Mouse (Mus musculus): ENCODE data around the gene Havcr2. TPM values are rescaled to one million over a fixed set of nuclear protein-coding genes. Genes with fewer than 3 reads are reported as not detected.

Gene Havcr2
- polyA plus RNA-seq, 1 experiment from 2014 or later = 0.25 TPM

DNA sequence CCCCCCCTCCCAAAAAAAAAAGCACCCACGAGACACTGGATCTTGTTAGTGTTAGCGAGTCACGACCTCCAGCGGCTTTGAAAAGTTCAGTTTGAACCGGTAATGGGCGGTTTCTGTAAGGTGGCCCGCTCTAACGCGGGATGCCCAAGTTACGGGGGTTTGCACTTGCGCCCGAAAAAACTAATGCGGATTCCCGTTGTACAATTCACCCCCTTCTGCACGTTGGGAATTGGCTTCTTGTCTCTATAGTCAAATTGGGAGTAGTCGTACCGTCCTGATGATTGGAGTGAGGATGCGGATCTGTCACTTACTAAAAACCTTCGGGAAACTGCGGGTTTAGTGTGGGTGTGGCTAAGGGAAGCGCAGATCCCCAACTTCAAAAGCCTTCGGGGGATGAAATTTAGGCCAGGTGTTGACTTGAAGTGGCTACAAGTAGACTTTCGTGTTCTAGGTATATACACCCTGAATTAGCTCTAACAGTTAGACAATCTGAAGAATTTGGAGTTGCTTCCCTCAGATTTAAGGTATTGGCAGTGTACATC lies 17.2 kb upstream of the Havcr2 start:
- Histone ChIP-seq H3K27me3 (no peaks in the 10 kb centered on the region), H3K9ac (peak overlapping the region; percentile 90), H3K27ac (peak overlapping the region; percentile 93; the same call in 1 of the 2 replicates), H3K4me3 (peak overlapping the region; percentile 95), H3K36me3 (peaks cover 18% of the 10 kb centered on the region), H3K4me1 (replicated peaks) (peaks cover 13% of the 10 kb centered on the region), H3K4me2 (peak overlapping the region; percentile 90), H3K9me3 (no peaks in the 10 kb centered on the region)
- WGBS = 2% methylated on average over 23 of the region's 23 CpGs
- no peak; the same call in 1 of the 2 replicates for ATAC-seq (ENCODE audit: low FRiP score)

DNA sequence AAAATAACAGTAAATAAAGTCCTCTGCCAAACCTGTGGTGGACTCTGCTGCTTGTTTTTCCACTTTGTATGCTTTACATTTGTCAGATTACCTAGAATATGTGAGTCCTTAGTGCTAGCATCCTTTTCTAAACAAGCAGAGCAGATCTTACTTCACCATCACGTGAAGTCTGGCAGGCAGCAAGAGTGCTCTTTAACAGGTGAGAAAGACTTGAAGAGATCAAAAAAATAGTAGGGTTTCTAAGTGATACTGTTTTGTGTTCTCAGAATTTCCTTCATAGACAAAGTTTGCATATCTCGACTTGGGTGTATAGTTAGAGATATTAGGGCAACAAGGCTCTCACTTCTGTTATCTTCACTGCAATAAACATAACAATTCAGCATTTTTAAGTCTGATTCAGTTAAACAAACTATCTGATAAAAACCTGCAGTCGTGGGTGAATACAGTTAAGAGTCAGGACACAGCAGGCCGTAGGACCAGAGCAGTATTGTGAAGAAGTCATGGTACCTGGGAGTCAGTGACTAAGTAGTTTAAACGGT lies 15.7 kb upstream of the Havcr2 start:
- no peak for ATAC-seq (ENCODE audit: low FRiP score)
- no peak overlapping the region for H3K4me3 ChIP-seq

DNA sequence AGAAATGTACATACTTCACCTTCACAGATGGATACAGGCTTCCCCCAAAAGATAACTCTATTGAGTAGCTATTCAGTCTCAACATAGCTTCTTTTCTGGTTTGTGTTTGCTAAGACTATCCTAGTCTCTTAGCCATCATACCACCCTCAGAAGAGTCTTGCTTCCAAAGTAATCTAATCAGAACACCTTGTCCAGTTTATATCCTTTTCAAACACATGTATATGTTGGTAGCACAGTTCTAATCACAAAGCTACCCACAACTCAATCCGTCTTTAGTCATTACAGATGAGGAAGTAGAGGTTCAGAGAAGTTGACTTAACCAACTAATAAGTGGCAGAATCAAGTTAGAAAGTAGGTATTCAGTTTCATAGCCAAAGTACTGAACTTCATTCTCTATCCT lies 13.0 kb upstream of the Havcr2 start:
- Histone ChIP-seq H3K4me3 (no peak overlapping the region), H3K4me1 (replicated peaks) (peaks cover 10% of the 10 kb centered on the region), H3K36me3 (peaks cover 36% of the 10 kb centered on the region), H3K9ac (no peak overlapping the region), H3K9me3 (no peaks in the 10 kb centered on the region), H3K4me2 (no peak overlapping the region), H3K27me3 (no peaks in the 10 kb centered on the region), H3K27ac (no peak overlapping the region)
- ATAC-seq (ENCODE audit: low FRiP score) = no peak
- 98% methylated on average over 1 of the region's 1 CpGs for WGBS

More for the DNA sequence above, 15.7 kb upstream of the Havcr2 start:
- Histone ChIP-seq H3K27me3 (no peaks in the 10 kb centered on the region), H3K9ac (no peak overlapping the region), H3K9me3 (no peaks in the 10 kb centered on the region), H3K36me3 (peaks cover 30% of the 10 kb centered on the region), H3K27ac (no peak overlapping the region), H3K4me2 (no peak overlapping the region), H3K4me1 (replicated peaks) (peaks cover 13% of the 10 kb centered on the region)
- WGBS = 95% methylated on average over 5 of the region's 5 CpGs

DNA sequence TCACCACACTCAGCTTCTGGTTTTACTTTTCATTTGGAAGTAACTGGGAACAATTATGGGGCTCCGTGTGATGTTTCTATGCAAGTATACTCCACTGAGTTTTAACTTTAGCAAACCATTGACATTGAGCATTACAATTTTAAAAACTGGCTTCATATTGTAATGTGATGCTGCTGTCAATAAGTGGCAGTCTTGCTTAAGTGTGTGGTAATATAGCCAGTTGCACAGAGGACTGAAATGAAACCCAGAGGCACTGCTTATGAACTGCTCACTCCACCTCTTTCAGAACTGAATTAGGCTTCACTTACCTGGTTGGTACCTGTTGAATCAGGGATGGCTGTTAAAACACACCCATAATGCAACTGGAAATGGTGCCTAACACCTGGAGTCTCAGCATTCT lies 11.6 kb upstream of the Havcr2 start:
- Histone ChIP-seq H3K9ac (no peak overlapping the region), H3K27ac (no peak overlapping the region), H3K4me3 (no peak overlapping the region), H3K27me3 (no peaks in the 10 kb centered on the region), H3K9me3 (no peaks in the 10 kb centered on the region), H3K4me1 (replicated peaks) (peaks cover 5% of the 10 kb centered on the region; the same call in 1 of the 2 replicates), H3K4me2 (no peak overlapping the region), H3K36me3 (peaks cover 36% of the 10 kb centered on the region)
- WGBS = 96% methylated on average over 1 of the region's 1 CpGs
- ATAC-seq (ENCODE audit: low FRiP score) = no peak

DNA sequence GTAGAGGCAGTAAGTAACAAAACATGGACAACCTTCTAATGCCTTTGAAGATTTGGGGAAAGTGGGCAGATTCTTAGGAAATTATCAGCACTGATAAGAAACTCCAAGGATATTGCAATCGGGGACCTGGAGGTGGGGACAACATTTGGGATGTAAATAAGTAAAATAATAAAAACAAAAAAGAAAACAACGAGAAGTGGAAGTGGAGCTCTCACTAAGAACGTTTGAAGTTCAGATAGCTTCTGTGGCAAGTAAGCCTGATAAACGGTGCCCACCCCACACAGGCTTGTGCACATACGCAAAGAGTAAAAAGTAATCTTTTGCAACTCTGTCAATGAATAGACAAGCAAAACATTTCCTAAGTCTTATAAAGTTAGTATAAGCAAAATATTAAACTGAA lies 10.8 kb upstream of the Havcr2 start:
- Histone ChIP-seq H3K9me3 (no peaks in the 10 kb centered on the region), H3K4me2 (no peak overlapping the region), H3K27me3 (no peaks in the 10 kb centered on the region), H3K4me3 (no peak overlapping the region), H3K36me3 (peaks cover 36% of the 10 kb centered on the region), H3K27ac (no peak overlapping the region), H3K9ac (no peak overlapping the region), H3K4me1 (replicated peaks) (peaks cover under 1% of the 10 kb centered on the region; the same call in 1 of the 2 replicates)
- WGBS = 93% methylated on average over 5 of the region's 5 CpGs
- ATAC-seq (ENCODE audit: low FRiP score) = no peak

DNA sequence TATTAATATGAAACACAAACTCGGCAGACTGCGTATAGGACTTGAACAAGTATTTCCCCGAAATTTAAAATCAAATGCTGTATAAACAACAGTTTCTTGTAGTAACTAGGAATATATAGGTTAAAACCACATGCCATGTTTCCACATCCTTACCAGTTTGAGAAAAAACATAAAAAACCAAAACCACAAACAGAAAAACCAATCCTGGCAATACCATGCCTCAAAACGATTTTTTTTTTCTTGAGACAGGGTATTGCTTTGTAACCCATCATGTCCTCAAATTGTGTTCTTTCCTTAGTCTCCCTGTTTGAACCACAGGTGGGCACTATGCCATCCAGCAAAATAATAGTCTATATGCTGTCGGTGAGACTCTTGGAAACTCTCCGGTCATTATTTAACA lies 8.6 kb upstream of the Havcr2 start:
- WGBS = 90% methylated on average over 6 of the region's 6 CpGs
- no peak for ATAC-seq (ENCODE audit: low FRiP score)

DNA sequence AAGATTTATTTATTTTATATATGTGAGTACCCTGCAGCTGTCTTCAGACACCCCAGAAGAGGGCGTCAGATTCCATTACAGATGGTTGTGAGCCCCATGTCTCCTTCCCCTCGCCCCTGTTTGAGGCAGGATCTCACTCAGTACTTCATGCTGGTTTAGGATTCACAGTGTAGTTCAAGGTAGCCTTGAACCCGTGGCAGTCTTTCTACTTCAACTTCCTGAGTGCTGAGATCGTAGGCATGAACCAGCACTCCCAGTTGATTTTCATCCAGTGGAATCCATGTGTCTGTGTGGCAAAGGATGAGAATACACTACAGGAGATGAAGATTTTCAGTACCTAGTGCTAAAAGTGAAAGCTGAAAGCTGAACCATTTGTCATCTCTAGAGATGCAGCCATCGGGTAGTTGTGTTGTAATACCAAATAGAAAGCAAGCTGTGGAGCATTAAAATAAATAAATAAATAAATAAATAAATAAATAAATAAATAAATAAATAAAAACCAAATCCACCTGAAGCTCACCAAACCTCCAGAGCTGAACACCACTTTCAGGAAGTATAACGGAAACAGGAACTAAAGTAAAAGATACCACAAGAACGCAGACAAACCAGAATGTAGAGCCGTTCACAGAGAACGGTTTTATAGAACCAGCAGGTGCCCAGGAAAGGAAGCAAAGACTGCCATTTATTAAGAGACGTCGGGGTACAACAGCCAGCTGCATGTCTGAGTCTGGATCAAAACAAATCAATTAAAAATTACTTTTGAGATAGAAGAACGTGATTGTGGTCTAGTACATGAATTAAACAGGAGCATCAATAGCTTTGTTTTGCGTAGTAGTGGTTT lies 6.9 kb upstream of the Havcr2 start:
- Histone ChIP-seq H3K36me3 (peaks cover 15% of the 10 kb centered on the region; the same call in 1 of the 2 replicates), H3K4me2 (no peak overlapping the region), H3K27ac (no peak overlapping the region), H3K9me3 (no peaks in the 10 kb centered on the region), H3K27me3 (no peaks in the 10 kb centered on the region), H3K9ac (no peak overlapping the region), H3K4me3 (no peak overlapping the region), H3K4me1 (replicated peaks) (no peaks in the 10 kb centered on the region)
- 83% methylated on average over 13 of the region's 13 CpGs for WGBS
- ATAC-seq (ENCODE audit: low FRiP score) = no peak

More for the DNA sequence above, 8.6 kb upstream of the Havcr2 start:
- H3K36me3 ChIP-seq = peaks cover 29% of the 10 kb centered on the region
- no peaks in the 10 kb centered on the region for H3K27me3 ChIP-seq
- H3K9ac ChIP-seq = no peak overlapping the region
- no peaks in the 10 kb centered on the region for H3K9me3 ChIP-seq
- H3K27ac ChIP-seq = no peak overlapping the region
- no peak overlapping the region for H3K4me3 ChIP-seq
- no peak overlapping the region for H3K4me2 ChIP-seq
- H3K4me1 ChIP-seq (replicated peaks) = no peaks in the 10 kb centered on the region

DNA sequence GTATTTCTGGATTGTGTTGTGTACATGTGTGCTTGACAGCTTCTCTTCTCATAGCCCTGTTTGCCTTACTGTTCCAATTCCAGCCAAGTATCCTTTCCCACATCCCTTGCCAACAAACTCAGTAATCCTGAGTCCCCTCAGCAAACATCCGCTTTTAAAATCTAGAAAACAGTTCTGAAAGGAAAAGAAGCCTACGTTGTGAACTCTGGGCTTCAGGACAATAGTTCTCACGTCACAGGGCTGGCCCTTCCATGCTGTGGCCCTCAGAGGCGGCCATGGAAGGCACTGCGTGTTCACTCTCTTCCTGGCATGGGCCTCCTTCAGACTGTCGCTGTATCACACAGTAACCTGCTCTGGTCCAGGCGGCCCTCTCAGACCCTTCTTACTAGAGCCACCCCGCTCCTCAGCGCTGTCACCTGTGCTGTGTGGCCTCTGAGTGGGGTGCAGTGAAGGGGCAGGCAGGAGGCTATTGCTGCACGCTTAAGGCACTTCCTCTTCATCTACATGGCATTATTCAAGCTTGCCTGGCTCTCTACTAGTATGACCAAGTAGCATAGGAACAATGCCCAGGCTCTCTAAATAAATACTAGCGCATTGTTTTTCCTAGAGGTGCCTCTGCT lies 5.2 kb upstream of the Havcr2 start:
- Histone ChIP-seq H3K4me1 (replicated peaks) (no peaks in the 10 kb centered on the region), H3K4me2 (no peak overlapping the region), H3K9ac (no peak overlapping the region), H3K27me3 (no peaks in the 10 kb centered on the region), H3K4me3 (no peak overlapping the region), H3K9me3 (no peaks in the 10 kb centered on the region), H3K36me3 (peaks cover 6% of the 10 kb centered on the region; the same call in 1 of the 2 replicates), H3K27ac (no peak overlapping the region)
- ATAC-seq (ENCODE audit: low FRiP score) = no peak
- 87% methylated on average over 11 of the region's 11 CpGs for WGBS

DNA sequence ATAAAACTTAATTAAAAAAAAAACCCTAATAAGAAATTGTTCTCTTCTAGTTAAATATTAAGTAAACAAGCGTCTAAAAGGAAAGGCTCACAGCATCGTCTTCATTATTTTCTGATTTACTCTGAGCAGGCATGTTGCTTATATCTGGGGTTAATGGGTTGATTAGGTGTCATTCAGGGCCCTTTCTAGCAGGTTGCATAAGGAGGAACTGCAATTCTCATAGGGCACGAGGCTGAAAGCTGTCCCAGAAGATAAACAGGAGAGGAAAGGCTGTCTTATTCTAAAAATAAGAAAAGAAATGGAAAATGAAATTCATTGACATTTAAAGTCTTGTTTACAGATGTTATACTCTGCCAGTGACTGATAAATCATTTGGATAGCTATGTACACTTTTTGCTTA lies 5.2 kb downstream of the Havcr2 start:
- ATAC-seq (ENCODE audit: low FRiP score) = no peak
- Histone ChIP-seq H3K4me3 (no peak overlapping the region), H3K27ac (no peak overlapping the region), H3K36me3 (no peaks in the 10 kb centered on the region), H3K9ac (no peak overlapping the region), H3K4me2 (no peak overlapping the region), H3K9me3 (no peaks in the 10 kb centered on the region), H3K27me3 (no peaks in the 10 kb centered on the region), H3K4me1 (replicated peaks) (no peaks in the 10 kb centered on the region)
- 80% methylated on average over 3 of the region's 3 CpGs for WGBS

DNA sequence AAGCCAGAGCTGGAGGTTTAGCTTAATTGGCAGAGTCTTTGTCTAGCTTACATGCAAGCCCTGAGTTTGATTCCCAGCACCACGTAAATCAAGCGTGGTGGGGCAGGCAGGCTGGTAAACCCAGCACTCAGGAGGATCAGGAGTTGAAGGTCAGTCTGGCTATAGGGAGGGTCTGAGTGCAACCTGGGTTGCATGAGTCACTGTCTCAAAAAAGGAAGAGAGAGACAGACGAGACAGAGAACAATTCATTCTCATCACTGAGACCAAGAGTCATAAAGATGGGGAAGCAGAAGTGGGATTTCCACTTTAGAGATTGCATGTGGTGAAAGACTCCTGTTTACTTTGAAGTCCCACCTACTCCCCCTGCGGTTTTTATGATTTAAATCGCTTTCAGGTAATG lies 6.6 kb downstream of the Havcr2 start:
- no peak for ATAC-seq (ENCODE audit: low FRiP score)
- Histone ChIP-seq H3K27me3 (no peaks in the 10 kb centered on the region), H3K9ac (no peak overlapping the region), H3K27ac (no peak overlapping the region), H3K36me3 (no peaks in the 10 kb centered on the region), H3K4me2 (no peak overlapping the region), H3K9me3 (no peaks in the 10 kb centered on the region), H3K4me1 (replicated peaks) (no peaks in the 10 kb centered on the region), H3K4me3 (no peak overlapping the region)
- WGBS = 89% methylated on average over 5 of the region's 5 CpGs

DNA sequence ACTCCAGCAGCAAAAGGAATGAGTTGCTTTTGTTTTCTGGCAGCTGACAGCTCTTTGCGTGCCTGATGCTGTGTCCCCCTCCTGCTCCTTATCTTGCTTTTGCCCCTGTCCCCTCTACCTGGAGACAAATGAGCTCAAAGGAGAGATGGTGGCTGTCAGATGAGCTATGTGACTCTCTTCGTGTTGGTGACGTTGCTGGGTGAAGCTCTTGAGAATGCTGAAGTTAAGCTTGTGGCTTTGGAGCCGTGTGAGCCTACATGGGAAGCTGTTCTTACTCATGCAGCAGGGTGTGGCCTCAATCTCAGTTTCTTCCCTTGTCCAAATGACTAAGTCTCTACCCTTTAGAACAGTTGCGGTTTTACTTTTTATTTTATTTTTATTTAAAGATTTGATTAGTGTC lies 7.2 kb downstream of the Havcr2 start:
- no peak overlapping the region for H3K4me3 ChIP-seq
- WGBS = 69% methylated on average over 5 of the region's 5 CpGs
- ATAC-seq (ENCODE audit: low FRiP score) = no peak
- H3K27ac ChIP-seq = no peak overlapping the region
- no peak overlapping the region for H3K9ac ChIP-seq
- no peaks in the 10 kb centered on the region for H3K27me3 ChIP-seq
- no peaks in the 10 kb centered on the region for H3K4me1 ChIP-seq (replicated peaks)
- no peaks in the 10 kb centered on the region for H3K9me3 ChIP-seq
- H3K4me2 ChIP-seq = no peak overlapping the region
- H3K36me3 ChIP-seq = no peaks in the 10 kb centered on the region

DNA sequence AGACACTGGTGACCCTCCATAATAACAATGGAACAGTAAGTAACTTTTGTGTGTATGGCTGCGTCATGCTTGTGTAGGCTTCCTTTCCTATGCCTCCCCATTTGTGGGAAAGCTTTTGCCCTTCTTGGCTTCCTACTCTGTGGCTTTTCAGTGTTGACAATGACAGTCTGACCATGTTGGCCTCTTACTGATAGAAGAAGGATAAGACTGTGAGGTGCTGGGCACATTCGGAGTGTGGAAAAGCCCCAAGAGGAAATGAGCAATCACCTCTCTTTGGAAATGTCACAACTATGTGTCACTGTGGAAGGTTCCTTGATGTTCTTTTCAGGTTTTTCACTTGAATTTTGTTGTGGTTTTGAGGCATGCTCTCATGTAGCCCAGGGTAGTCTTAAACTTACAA lies 12.1 kb downstream of the Havcr2 start:
- Histone ChIP-seq H3K9me3 (no peaks in the 10 kb centered on the region), H3K4me2 (no peak overlapping the region), H3K27me3 (no peaks in the 10 kb centered on the region), H3K27ac (no peak overlapping the region), H3K4me1 (replicated peaks) (no peaks in the 10 kb centered on the region), H3K36me3 (no peaks in the 10 kb centered on the region), H3K9ac (no peak overlapping the region), H3K4me3 (no peak overlapping the region)
- WGBS = 98% methylated on average over 2 of the region's 2 CpGs
- ATAC-seq (ENCODE audit: low FRiP score) = no peak
